Mouse (Mus musculus) layer of hippocampus, adult 11-12 months (tissue): ENCODE measurements at regions not wholly inside any gene's neighbourhood (a gene's known extent, or its start where the extent isn't known, plus 50 kb on each side); places are given as distances from the start of the nearest gene placed in this dataset.
A peak's percentile ranks its signal among the peaks of the same experiment; 100 is the strongest.

Experiments used
- DNase-seq: peaks from one replicate; pipeline ENCODE4 v3.0.0; 2022; ENCODE audit warnings: low spot score

GRCm38 (mm10) chr17:63798961-63799531 lies 63.8 kb upstream of the Fer start:
- DNase-seq = no peak

- no peak for DNase-seq
These were observed 61.5 kb upstream of the Fer start for GRCm38 (mm10) chr17:63801411-63801810.

- no peak for DNase-seq
These were observed 60.0 kb upstream of the Fer start for GRCm38 (mm10) chr17:63802846-63803245.

- DNase-seq = peak; percentile 79
These were observed 59.3 kb upstream of the Fer start for GRCm38 (mm10) chr17:63803599-63803998.

- no peak for DNase-seq
These were observed 58.4 kb upstream of the Fer start for GRCm38 (mm10) chr17:63804416-63804815.

GRCm38 (mm10) chr17:63806360-63806759 lies 56.5 kb upstream of the Fer start:
- DNase-seq = no peak

GRCm38 (mm10) chr17:63807590-63808228 lies 55.2 kb upstream of the Fer start:
- no peak for DNase-seq

- no peak for DNase-seq
These were observed 54.1 kb upstream of the Fer start for GRCm38 (mm10) chr17:63808756-63809155.

- no peak for DNase-seq
These were observed 51.5 kb upstream of the Fer start for GRCm38 (mm10) chr17:63811246-63811785.

- DNase-seq = no peak
These were observed 50.3 kb upstream of the Fer start for GRCm38 (mm10) chr17:63812586-63812985.
